Mouse (Mus musculus) right cerebral cortex, postnatal 14 days (tissue): ENCODE results near the gene Fkbp2.

ENCODE experiments used
- DNase-seq: peaks from one replicate; pipeline ENCODE4 v3.0.0; 2022

Gene Fkbp2

DNA sequence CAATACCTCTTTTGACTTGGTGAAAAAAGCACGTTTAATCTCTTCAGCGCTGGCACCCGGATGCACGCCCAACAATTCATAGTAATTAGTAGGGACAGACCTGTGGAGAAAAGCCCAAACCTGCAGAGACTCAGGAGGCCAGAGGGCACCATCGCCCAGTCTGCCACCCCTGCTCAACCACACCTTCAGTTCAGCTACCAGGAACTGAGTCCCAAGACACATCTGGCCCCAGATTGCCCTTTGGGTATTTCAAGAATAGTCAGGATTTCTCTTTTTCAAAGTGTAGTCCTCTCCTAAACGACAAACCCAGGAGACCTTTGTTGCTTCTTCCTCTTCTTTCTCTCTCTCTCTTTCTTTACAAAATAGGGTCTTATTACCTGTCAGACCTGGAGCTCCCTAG is 10.4 kb upstream of the Fkbp2 start:
- no peak for DNase-seq

DNA sequence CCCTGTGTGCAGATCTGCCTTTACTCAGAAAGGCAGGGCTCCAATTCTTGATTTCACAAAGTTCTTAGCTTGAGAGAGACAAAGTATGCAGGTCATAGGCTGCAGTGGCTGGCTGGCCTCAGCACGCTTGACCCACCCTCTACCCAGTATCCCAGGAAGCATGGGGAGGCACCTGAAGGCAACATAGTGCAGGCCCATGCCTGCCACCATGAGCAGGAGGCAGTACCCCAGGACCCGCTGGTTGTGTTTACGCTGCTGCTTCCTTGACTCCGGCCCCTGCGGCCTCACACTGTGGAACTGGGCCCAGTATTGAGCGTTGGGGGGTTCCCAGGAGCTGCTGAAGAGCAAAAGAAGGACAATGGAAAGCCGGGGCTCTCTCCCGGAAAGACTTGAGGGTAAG is 8.9 kb upstream of the Fkbp2 start:
- DNase-seq, result no peak

DNA sequence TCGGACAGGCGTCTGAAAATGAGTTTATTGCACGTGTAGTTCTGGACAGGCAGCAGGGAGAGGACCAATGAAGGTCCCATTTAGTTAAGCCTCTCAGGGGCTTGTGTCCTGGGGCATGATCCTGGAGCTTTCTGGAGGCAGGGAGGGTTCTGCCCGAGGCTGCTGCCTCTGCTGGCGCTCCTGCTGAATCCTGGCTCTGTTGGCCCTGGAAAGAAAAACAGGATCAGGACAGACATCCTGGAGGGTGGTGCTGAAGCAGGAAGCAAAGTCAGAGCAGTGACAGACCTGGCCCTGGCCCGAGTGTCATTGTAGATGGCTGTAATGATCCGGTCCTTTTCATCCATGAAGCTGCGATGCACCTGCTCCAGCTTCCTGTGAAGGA is 7.6 kb upstream of the Fkbp2 start:
- no peak for DNase-seq

DNA sequence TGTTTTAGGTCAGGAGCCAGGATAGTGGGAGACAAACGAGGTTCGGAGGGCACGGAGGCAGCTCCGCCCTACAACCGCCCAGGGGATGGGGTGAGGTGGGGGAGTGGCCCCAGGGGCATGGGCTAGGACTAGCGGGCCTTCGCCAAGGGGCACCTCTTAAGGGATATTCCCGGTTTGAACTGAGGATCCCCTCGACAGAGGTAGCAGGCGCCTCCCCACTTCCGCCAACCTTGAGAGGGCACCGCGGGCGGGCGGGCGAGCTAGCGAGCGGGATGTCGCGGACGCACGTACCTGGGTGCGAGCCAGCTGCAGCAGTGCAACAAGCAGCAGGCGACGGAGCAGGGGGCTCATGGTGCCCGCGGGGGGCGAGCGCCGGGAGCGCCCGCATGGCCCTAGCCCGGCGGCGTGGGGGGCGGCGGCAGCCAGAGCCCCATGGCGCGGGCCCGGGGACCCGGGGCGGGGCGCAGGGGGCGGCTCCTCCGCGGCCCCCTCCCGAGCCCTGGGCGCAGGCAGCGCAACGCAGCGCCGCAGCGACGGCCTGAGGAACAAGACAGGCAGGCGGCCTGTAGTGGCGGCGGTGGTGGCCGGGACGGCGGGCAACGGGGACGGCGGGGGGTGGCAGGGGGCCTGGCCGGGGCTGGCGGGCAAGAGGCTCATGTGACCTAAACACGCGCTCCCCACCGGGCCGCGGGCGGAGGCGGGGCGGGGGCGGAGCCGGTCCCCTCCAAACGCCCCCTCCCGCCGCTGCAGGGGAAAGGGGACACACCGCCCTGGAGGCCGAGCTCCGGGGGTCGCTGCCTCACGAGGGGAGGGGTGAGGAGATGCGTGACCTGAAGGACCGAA is 7.0 kb upstream of the Fkbp2 start, which contains the start of gene Vegfb:
Vegfb (minus strand) TSS at position 591 of the 843 bp plus-strand sequence.
- DNase-seq, result peak; percentile 64

DNA sequence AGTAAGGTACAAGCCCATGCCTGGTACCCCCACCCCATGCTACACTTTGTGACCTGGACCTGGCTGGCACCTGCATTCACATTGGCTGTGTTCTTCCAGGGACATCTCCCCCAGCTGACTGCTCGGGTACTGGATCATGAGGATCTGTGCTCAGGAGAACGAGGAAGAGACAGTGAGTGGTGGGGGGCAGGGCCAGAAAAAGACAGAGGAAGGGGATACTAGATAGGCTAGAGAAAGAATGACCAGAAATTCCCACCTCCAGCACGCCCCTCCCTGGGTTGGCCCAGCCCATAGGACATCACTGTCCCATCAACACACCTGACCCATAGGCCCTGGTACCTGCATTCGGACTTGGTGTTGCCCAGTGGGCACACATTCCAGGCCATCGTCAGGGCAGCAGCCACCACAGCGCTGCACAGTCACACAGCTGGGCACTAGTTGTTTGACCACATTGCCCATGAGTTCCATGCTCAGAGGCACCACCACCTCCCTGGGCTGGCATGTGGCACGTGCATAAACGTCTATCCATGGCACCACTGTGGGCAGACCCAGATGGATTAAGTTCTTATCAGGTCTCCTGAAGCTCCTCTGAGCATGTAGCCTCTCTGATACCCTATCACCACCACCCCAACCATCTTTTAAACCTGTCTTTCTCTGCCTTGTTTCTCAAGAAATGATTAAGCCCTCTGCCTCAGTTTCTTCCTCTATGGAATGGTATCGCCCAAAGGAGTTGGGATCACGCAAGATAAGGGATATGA is 5.8 kb upstream of the Fkbp2 start:
- no peak for DNase-seq

DNA sequence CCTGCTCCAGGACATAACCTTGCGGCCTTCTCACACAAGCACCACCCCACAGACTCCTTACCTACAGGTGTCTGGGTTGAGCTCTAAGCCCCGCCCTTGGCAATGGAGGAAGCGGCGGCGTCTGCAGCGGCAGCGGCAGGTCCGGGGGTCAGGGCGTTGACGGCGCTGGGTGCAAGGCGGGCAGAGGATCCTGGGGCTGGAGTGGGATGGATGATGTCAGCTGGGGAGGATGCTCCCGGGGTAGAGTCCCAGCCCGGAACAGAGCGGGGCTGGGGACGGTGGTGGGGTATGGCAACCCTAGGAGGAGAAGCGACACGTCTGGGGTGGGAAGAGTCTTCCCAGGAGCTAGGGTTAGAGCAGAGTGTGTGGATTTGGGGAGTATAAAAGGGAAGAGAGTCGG is 5.0 kb upstream of the Fkbp2 start:
- DNase-seq, result no peak

DNA sequence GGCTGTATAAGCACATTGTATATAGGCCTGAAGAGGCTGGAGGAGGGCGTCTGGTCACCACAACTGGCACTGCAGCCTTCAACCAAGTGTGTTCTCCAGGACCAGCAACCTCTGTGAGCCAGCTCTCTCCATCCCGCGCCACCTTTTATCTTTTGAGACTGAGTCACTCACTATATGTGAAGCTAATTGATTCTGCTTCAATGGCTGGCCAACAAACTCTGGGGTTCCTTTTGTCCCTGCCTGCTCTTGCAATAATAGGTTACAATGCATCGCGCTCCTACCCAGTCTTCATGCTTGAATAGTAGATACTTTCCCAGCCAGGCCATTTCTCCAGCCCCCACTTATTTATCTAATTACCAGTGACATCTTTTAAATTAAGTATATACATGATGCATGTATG is 3.3 kb upstream of the Fkbp2 start:
- DNase-seq, result no peak

DNA sequence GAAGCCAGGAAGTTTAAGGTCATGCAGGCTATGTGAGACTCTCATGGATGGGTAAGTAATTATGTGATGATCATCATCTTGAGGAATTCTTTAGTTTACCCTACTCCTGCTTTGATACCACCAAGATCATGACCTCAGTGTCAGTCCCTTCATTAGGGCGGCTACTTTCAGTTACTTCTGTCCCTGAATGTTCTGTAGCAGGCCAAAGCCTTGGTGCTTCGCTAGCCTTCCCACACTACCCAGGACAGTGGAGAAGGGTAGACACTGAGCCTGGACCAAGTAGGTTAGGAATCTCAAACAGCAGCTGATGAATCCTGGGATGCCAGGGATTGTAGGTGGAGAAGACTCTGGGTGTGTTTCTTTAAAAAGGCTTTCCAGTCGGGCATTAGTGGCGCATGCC is 1.2 kb upstream of the Fkbp2 start:
- DNase-seq, result no peak

DNA sequence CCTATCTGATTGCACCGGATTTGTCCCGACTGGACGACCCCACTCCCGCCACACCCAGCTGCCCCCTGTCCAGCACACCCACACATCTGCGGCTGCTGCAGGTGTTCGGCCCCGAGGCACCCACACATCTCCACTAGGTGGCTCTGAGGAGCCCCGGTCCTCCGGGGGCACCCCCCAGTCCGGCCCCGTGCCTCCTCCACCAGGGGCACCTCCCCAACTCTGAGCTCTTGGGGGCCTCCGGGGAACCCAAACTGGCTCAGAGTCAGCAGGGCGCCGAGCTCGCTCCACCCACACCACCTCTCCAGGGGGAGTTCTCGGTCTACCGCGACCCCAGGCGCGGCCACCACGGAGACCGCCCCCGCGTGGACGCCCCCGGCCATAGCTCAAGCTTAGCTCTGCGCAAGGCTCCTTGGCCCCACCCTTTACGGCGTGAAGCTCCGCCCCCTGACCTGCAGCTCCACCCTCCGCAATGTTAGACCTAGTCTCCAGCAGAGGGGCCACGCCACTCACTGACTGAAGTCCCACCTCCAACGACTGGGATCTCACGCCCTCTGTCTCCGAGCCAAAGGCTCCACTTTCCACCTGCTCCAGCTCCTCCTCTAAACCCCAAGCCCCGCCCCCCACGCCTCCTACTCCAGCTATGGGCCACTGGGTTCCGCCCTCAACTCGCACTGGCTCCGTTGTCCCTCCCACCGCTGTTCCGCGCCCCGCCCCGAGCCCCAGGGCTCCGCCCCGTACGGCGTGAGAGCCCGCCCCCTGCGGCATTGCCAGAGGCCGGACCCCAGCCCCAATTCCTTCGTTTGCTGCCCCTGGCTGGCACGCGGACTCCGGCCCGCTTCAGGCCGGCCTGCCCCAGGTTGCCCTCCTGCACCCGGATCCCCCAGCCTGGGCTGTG is 568 bp downstream of the Fkbp2 start:
- peak; percentile 100 for DNase-seq

DNA sequence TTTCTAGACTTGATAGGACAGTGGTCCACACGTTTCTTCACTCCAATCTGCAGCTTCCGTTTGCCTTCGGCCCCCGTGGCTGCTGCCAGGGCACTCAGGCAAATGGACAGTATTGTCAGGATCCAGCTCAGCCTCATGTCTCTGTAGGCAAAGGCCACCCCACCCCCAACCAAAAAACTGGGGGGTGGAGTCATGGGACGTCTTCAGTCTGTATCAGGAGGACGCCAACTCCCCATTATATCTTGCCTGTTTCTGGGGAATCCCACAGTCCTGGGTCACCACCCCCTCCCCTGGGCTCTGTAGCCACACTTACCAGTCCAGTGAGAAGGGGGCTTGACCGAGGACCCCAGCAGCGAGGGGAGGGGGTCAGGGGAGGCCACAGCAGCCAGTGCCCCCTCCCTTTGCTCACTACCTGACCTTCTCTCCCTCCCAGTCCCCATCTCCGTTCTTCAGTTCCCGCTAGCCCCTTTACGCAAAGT is 1.3 kb downstream of the Fkbp2 start:
- DNase-seq, result peak; percentile 43

DNA sequence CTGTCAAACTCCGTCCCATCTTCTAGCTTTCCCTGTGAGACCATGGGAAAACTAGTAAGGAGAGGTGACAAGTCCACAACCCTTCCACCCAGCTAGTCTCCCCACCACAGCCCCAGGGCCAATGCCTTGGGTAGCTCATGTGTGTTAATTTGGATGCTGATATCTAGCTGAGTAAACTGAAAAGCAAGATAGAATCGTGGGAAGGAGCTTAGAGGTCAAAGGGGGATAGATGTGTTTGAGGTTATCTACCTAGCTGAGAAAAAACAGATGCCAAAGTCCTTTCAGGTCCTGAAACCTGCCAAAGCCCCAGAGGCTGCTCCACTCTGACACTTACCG is 1.7 kb downstream of the Fkbp2 start:
- DNase-seq, result no peak

DNA sequence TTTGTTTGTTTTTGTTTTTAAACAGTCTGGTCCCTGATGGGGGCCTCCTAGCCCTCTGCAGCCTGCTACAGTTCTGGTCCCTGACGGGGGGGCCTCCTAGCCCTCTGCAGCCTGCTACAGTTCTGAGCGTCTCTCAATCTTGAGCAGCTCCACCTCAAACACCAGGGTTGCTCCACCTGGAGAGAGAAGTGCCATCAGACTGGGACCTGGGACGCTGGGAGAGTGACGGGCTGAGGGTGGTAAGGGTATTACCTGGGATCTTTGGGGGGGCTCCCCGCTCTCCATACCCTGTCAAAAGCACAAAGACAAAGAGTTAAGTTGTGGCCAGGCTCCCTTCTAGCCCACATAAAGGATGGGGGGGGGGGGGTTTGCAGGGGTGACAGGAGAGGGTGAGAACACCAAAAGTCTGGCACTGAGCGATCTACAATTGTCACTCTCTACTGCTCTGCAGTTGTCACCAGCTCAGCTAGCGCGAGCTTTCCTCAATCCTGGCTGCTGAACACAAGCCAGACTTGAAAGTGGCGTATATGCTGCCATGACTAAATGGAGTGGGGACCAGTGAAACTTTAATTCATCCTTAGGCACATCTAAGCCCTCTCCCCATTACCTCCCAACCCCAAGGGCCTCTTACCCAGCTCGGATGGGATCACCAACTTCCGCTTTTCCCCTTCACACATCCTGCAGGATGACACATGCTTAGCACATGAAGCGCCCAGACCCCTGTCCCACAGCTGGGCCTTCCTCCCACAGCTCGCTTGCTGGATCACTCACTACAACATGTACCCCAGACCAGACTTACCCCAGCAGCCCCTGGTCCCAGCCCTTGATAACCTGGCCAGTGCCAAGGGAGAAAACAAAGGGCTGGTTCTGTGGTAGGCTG is 2.3 kb downstream of the Fkbp2 start:
- no peak for DNase-seq

DNA sequence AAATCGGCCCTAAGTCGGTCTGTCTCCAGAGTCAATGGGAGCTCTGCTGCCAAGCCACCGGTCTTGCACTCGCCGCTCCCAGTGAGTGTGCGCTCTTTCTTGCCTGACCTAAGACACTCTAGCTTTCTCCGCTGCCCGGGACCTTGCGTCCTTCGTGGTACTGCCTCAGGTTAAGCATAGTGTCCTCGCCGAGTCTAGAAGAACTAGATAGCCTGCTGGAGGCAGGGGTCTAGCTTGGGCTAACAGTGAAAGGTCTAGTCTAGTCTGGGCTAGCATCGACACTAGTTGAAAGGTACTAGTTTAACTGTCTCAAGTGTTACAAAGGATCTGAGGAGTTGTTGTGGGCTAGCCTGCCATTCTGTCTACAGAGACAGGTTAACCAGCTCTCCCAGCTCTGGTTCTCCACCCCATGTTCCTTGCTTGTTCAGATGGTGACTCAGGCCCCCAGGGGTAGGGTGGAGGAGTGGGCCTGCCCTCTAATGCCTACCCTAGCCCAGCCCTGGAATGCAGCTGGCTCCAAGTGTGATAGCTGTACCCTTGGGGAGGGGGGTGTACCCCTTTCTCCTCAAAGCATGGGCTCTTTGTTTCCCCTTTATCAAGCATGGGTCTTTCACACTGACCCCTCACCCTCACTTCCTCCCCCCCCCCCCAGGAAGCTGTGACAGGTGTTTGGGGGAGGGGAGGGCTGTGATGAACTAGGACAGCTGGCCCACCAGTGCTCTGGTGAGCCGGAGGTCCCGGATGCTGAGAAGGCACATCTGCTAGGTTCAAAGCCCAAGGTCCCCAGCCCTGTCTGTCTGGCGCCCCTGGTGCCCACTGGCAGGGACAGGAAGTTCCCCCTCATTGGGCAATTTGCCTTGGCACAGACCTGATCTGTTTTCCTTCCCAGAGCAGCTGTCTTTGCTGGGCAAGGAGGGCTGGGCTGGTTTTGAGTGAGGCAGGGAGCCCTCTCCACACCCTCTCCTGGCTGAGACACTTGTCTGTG is 4.5 kb downstream of the Fkbp2 start, which contains the start of gene Plcb3:
Plcb3 (minus strand) TSS at position 934 of the 985 bp plus-strand sequence.
- peak; percentile 58 for DNase-seq

DNA sequence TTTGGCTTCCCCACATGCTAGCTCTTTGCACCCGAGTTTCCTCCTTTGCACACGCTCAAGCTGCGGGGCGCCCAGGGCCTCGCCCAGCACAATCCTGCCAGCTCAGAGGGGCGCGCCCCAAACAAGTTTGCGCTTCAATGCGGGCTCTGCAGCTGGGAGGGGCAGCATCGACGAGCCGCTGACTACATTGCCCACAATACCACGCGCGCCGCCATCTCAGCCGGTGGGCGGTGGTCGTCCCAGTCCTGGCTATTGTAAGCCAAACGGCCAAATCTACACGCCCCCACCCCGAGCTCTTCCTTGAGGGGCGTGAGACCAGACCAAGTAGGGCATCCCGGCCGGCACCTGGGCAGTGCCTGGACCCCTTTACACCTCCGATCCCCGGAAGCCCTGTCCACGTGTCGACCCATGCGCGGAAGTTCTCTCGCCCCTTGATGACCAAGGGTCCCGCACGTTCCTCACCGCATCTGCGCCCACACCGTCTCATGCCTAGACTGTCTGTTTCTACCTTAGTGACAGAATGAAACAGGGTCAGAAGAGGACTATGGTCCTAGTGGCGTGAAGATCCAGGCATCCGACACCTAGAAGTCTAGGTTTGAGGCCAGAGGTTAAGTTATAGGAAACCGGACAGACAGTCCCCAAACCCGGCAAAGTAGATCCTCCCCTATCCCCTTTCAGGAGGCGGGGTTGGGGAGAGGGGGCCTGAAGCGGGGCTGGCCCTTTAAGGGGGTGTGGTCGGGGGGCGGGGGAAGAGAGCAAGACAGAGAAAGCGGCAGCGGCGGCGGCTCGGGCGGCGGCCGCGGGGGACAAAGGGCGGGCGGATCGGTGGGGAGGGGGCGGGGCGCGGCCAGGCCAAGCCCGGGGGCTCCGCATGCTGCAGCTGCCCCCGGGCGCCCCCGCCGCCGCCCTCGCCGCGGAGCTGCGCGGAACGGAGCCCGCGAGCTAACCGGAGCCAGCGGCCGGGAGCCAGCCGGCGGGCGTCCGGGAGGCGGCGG is 5.8 kb downstream of the Fkbp2 start, which contains the start of gene Ppp1r14b:
Ppp1r14b (plus strand) TSS at position 758 of the 995 bp plus-strand sequence.
- peak; percentile 77 for DNase-seq

DNA sequence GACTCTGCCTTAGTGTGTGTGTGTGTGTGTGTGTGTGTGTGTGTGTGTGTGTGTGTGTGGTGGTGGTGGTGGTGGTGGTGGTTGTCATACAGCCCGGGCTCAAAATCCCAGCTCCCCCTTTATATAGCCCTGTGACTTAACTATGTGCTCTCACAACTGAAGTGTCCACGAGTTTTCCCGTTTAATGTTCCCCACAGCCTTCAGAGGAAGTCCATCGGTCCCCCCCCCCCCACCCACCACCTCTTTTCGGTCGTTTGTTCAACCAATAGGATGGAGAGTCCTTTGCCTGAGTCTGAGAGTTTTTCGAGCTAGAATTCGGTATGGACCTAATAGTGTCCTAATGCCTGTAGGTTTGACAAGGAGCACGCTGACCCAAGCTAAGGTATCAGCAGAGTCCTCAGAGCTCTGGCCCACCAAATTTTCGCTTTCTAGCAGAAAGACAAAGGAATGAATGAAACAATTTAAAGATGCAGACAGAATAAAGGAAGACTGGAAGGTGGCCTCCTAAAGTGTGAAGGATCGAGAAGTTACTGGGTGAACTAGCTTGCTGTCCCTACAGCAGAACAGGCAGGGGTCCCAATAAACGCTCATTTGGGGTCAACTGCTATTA is 6.6 kb downstream of the Fkbp2 start:
- no peak for DNase-seq

DNA sequence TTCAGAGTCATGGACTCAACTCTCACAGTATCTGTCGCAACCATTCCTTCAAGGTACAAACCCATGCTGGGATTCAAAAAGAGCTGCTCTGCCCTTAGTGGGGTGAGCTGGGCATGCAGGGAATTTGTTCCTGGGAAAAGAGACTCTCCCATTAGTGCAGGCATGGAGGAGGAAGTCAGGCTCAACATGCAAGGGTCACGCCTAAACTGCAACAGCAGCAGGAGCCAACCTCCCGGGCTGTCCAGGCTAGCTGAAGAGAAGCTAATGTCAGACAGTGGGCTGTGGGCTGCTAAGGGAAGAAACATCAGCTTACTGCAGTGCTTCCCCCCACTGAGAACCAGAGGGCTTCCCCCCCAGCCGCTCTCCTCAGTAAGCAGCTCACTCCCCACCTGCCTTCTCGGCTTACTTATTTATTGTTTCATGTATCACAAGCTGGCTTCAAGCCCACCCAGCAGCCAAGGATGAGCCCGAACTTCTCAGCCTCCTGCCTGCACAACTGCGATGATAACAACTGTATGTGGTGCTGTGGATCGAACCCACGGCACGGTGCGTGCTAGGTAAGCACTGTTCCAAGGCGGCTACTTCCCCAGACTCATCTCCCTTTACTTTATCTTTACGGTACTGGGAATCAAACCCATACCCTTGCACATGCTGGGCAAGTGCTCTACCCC is 7.9 kb downstream of the Fkbp2 start:
- no peak for DNase-seq

DNA sequence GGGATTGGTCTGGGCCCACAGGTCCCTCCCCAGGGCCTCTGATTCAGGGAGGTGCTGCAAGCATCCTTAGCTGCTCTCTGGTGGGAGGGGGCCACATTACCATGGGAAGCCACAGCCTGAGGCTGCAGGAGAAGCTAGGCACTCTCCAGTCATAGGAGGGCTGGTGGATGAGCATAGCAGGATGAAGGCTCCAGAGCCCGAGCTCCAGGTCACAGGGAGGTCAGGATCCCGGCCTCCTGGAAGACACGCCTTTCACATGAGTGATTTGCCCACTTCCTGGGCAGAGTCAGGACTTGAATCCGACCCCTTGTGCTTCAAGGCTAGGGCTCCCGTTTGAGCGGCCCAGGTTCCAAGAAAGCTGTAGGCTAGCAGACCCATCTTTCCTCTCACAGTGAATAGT is 8.7 kb downstream of the Fkbp2 start:
- DNase-seq, result no peak

DNA sequence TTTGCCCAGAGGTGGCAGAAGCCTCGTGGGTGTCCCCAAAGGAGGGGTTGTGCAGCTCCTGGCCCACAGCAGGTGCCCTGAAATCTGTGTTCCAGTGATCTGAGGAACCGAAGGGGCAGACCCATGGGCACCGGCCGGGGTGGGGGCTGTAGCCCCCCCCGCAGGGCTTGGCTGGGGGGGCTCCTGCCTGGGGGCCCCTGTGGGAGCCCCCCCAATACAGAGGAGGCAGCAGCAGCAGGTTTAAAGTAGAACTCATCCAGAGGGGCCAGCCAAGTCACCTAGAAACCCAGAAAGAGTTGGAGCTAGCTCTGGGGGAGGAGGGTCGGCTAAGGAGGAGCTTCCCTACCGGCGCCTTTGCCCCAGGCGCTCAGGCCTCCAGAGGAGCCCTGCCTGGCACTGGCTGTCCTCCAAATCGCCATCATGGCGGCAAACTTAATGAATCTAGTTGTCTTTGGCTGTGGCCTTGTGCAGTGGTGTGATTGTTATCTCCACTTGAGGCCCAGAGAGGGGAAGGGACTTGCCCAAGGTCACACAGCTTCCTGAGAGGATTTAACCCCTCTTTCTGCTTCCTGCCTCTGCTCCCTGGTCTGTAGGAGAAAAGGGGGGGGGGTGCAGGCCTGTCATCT is 9.7 kb downstream of the Fkbp2 start:
- DNase-seq, result no peak
